Mouse (Mus musculus): ENCODE results near the gene Chad. TPM values are rescaled to one million over a fixed set of nuclear protein-coding genes. Genes with fewer than 3 reads are reported as not detected.
A peak's percentile ranks its signal among the peaks of the same experiment; 100 is the strongest.

Gene Chad
- not detected for total RNA-seq (2021)
- polyA plus RNA-seq (2012; rRNA removed) = 0.06 and 0.13 TPM in 2 replicates
- long read RNA-seq = 0 reads

GRCm38 (mm10) chr11:94564437-94565150 is at the start of gene Chad:
TSS of gene Chad (plus strand) at chr11:94565047.
- peak; percentile 52 for DNase-seq

- DNase-seq = peak; percentile 83
Measured at GRCm38 (mm10) chr11:94521219-94521843, 43.5 kb upstream of the Chad start, which contains the start of gene Mycbpap. TSS of gene Mycbpap (minus strand) at chr11:94521742.

- DNase-seq = no peak
Measured at GRCm38 (mm10) chr11:94526171-94526879, 38.5 kb upstream of the Chad start.

- no peak for DNase-seq
Measured at GRCm38 (mm10) chr11:94528879-94529278, 36.0 kb upstream of the Chad start.

GRCm38 (mm10) chr11:94533171-94533570 is 31.7 kb upstream of the Chad start:
- no peak for DNase-seq

- peak; percentile 37 for DNase-seq
Measured at GRCm38 (mm10) chr11:94538733-94539292, 26.0 kb upstream of the Chad start.

GRCm38 (mm10) chr11:94539761-94540160 is 25.1 kb upstream of the Chad start:
- DNase-seq = no peak

GRCm38 (mm10) chr11:94542400-94542799 is 22.4 kb upstream of the Chad start:
- DNase-seq = no peak

- DNase-seq = no peak
Measured at GRCm38 (mm10) chr11:94543344-94543743, 21.5 kb upstream of the Chad start.

- peak; percentile 96 for DNase-seq
Measured at GRCm38 (mm10) chr11:94543932-94544331, 20.9 kb upstream of the Chad start.

- DNase-seq = peak; percentile 29
Measured at GRCm38 (mm10) chr11:94544422-94544821, 20.4 kb upstream of the Chad start.

GRCm38 (mm10) chr11:94546381-94546780 is 18.5 kb upstream of the Chad start:
- DNase-seq = no peak

GRCm38 (mm10) chr11:94547271-94547670 is 17.6 kb upstream of the Chad start:
- no peak for DNase-seq

GRCm38 (mm10) chr11:94548041-94548784 is 16.6 kb upstream of the Chad start:
- DNase-seq = peak; percentile 81

- peak; percentile 96 for DNase-seq
Measured at GRCm38 (mm10) chr11:94548888-94549690, 15.8 kb upstream of the Chad start, which contains the start of gene Rsad1. TSS of gene Rsad1 (minus strand) at chr11:94549255.

GRCm38 (mm10) chr11:94549691-94550441 is 15.0 kb upstream of the Chad start:
- no peak for DNase-seq

GRCm38 (mm10) chr11:94550442-94550744 is 14.5 kb upstream of the Chad start:
- DNase-seq = no peak

GRCm38 (mm10) chr11:94558226-94558625 is 6.6 kb upstream of the Chad start:
- DNase-seq = no peak

- no peak for DNase-seq
Measured at GRCm38 (mm10) chr11:94563383-94563782, 1.5 kb upstream of the Chad start.

GRCm38 (mm10) chr11:94563821-94564220 is 1.0 kb upstream of the Chad start:
- no peak for DNase-seq
